9 mouse cellular contexts compared by ENCODE assay signal in genomic region chr5:43582876-43583275, GRCm38 (mm10).
DNase-seq lines count a peak whose midpoint lies in the region; ATAC-seq and TF ChIP-seq lines count a peak whose summit lies in the region.
"Had no signal": no experiment of that assay in that cellular context is flagged by ENCODE, and none has a peak within 500 bp of the region (broad histone marks: within the 10 kb centered on the region; RNA-seq: fewer than 3 reads in every experiment).

No protein-coding gene starts in this region.

- no peak overlapping the region for H3K4me2 ChIP-seq in kidney, embryonic 14.5 days (replicated peaks; ENCODE audit: low read depth, low read length)
- no peak overlapping the region for H3K4me2 ChIP-seq in hindbrain, postnatal 0 days (ENCODE audit: low read depth, low read length)
- no peak overlapping the region for H3K4me2 ChIP-seq in midbrain, postnatal 0 days (ENCODE audit: low read depth, low read length, poor library complexity, severe bottlenecking)
- H3K4me2 ChIP-seq: limb, embryonic 12.5 days had no signal

- peak; percentile 7 to 34 for DNase-seq in adrenal gland, postnatal 36 days
- no peak for DNase-seq in adrenal gland, postnatal 25 days
- peak; percentile 36 for DNase-seq in kidney, postnatal 10 days
- peak; percentile 4 for DNase-seq in MEL (ENCODE audit: low read depth, low spot score)
- peak; percentile 46 for DNase-seq in hindbrain, postnatal 0 days (ENCODE audit: low spot score)
- peak; percentile 49 for DNase-seq in midbrain, postnatal 0 days (ENCODE audit: low spot score)
- no peak for DNase-seq in spleen, adult 18-20 months

- TF ChIP-seq RAD21 in MEL (IDR thresholded peaks at IDR 0.05; ENCODE audit: low read depth, low read length): no peak; the same call in 1 of the 2 replicates

- H3K4me1 ChIP-seq in kidney, embryonic 14.5 days (ENCODE audit: control insufficient read depth, insufficient read depth, low read length): no peaks in the 10 kb centered on the region
- no peaks in the 10 kb centered on the region for H3K4me1 ChIP-seq in MEL (ENCODE audit: control insufficient read depth in 1 of 2, insufficient read depth in 2 of 2, low read length in 2 of 2)
- H3K4me1 ChIP-seq in hindbrain, postnatal 0 days (ENCODE audit: insufficient read depth, low read length): no peaks in the 10 kb centered on the region
- H3K4me1 ChIP-seq in midbrain, postnatal 0 days (ENCODE audit: insufficient read depth, low read length): peaks cover 6% of the 10 kb centered on the region; the same call in 1 of the 2 replicates

- no peak overlapping the region for H3K27ac ChIP-seq in kidney, embryonic 14.5 days (ENCODE audit: low read depth, low read length)
- H3K27ac ChIP-seq in MEL (ENCODE audit: control insufficient read depth, low read depth, low read length): no peak overlapping the region
- no peak overlapping the region for H3K27ac ChIP-seq in hindbrain, postnatal 0 days
- no peak overlapping the region for H3K27ac ChIP-seq in midbrain, postnatal 0 days (ENCODE audit: low read depth, low read length)
- H3K27ac ChIP-seq: limb, embryonic 12.5 days had no signal

- WGBS in kidney, embryonic 14.5 days: 48% methylated on average over 2 of the region's 2 CpGs
- 42% methylated on average over 2 of the region's 2 CpGs for WGBS in hindbrain, postnatal 0 days
- WGBS in midbrain, postnatal 0 days: 36% methylated on average over 2 of the region's 2 CpGs

- no peak for TF ChIP-seq POLR2A in MEL (IDR thresholded peaks at IDR 0.05; ENCODE audit: control insufficient read depth in 1 of 2, insufficient read depth in 1 of 2, low read depth in 1 of 2, low read length in 2 of 2, poor library complexity in 1 of 2)

- no peaks in the 10 kb centered on the region for H3K36me3 ChIP-seq in kidney, embryonic 14.5 days (ENCODE audit: control insufficient read depth, insufficient read depth, low read length)
- no peaks in the 10 kb centered on the region for H3K36me3 ChIP-seq in MEL (ENCODE audit: control insufficient read depth in 1 of 2, insufficient read depth in 2 of 2, low read length in 2 of 2)
- H3K36me3 ChIP-seq in hindbrain, postnatal 0 days (ENCODE audit: insufficient read depth, low read length): no peaks in the 10 kb centered on the region
- H3K36me3 ChIP-seq in midbrain, postnatal 0 days (ENCODE audit: insufficient read depth, low read length): no peaks in the 10 kb centered on the region
- H3K36me3 ChIP-seq: limb, embryonic 12.5 days had no signal

- H3K4me3 ChIP-seq in kidney, embryonic 14.5 days (ENCODE audit: low read length): no peak overlapping the region
- no peak overlapping the region for H3K4me3 ChIP-seq in MEL (ENCODE audit: control insufficient read depth in 1 of 2, insufficient read depth in 1 of 2, low read depth in 2 of 2, low read length in 2 of 2)
- no peak overlapping the region for H3K4me3 ChIP-seq in hindbrain, postnatal 0 days (ENCODE audit: low read length)
- no peak overlapping the region for H3K4me3 ChIP-seq in midbrain, postnatal 0 days (ENCODE audit: low read depth, low read length)
- H3K4me3 ChIP-seq: limb, embryonic 12.5 days had no signal

- no peaks in the 10 kb centered on the region for H3K79me2 ChIP-seq in MEL (ENCODE audit: control insufficient read depth, insufficient read depth, low read length, poor library complexity)

- ATAC-seq in kidney, embryonic 14.5 days (ENCODE audit: low FRiP score, low TSS enrichment): no peak
- ATAC-seq in hindbrain, postnatal 0 days: peak; percentile 63
- peak; percentile 77; the same call in 1 of the 2 replicates for ATAC-seq in midbrain, postnatal 0 days (ENCODE audit: low FRiP score)

- H3K9ac ChIP-seq in kidney, embryonic 14.5 days (ENCODE audit: low read depth, low read length): no peak overlapping the region
- no peak overlapping the region for H3K9ac ChIP-seq in MEL (ENCODE audit: control insufficient read depth, low read depth, low read length, poor library complexity, severe bottlenecking)
- no peak overlapping the region for H3K9ac ChIP-seq in hindbrain, postnatal 0 days (replicated peaks; ENCODE audit: low read length)
- H3K9ac ChIP-seq in midbrain, postnatal 0 days (replicated peaks; ENCODE audit: low read length, poor library complexity, severe bottlenecking): no peak overlapping the region
- H3K9ac ChIP-seq: limb, embryonic 12.5 days had no signal

- peak in 2 of 3 experiments; percentile 17 to 29; a peak in 3 of 6 replicates for TF ChIP-seq CTCF in MEL (IDR thresholded peaks at IDR 0.05 in 2 of 3, conservative IDR thresholded peaks at IDR 0.05 in 1 of 3; ENCODE audit: control insufficient read depth in 1 of 3, insufficient read depth in 1 of 3, low read depth in 2 of 3, low read length in 3 of 3, poor library complexity in 1 of 3, severe bottlenecking in 1 of 3)
- peak; percentile 77 for TF ChIP-seq CTCF in hindbrain, postnatal 0 days (IDR thresholded peaks at IDR 0.05; ENCODE audit: low read depth)
- TF ChIP-seq CTCF in midbrain, postnatal 0 days (IDR thresholded peaks at IDR 0.05): peak; percentile 75

- H3K9me3 ChIP-seq in kidney, embryonic 14.5 days (ENCODE audit: control insufficient read depth, low read length): no peaks in the 10 kb centered on the region
- H3K9me3 ChIP-seq in MEL (replicated peaks; ENCODE audit: insufficient read depth, low read length): no peaks in the 10 kb centered on the region
- H3K9me3 ChIP-seq in hindbrain, postnatal 0 days (ENCODE audit: low read length): no peaks in the 10 kb centered on the region
- no peaks in the 10 kb centered on the region for H3K9me3 ChIP-seq in midbrain, postnatal 0 days (ENCODE audit: low read length)
- H3K9me3 ChIP-seq: limb, embryonic 12.5 days had no signal

- H3K27me3 ChIP-seq in kidney, embryonic 14.5 days (ENCODE audit: control insufficient read depth, insufficient read depth, low read length): no peaks in the 10 kb centered on the region
- 0 out of 4 replicates have a peak, but pooled peaks cover 0 to 2% of the 10 kb centered on the region in 2 experiments for H3K27me3 ChIP-seq in MEL (ENCODE audit: control insufficient read depth in 1 of 2, insufficient read depth in 2 of 2, low read length in 2 of 2)
- H3K27me3 ChIP-seq in hindbrain, postnatal 0 days (ENCODE audit: insufficient read depth, low read length): no peaks in the 10 kb centered on the region
- no peaks in the 10 kb centered on the region for H3K27me3 ChIP-seq in midbrain, postnatal 0 days (ENCODE audit: insufficient read depth, low read length)
- H3K27me3 ChIP-seq: limb, embryonic 12.5 days had no signal

- no peak for TF ChIP-seq EP300 in MEL (IDR thresholded peaks at IDR 0.05; ENCODE audit: low read depth in 1 of 2, low read length in 2 of 2)

TF ChIP-seq in MEL, 35 proteins besides CTCF, POLR2A, EP300 and RAD21:
- no peak for TF ChIP-seq BHLHE40 (IDR thresholded peaks at IDR 0.05; ENCODE audit: borderline replicate concordance, low read depth, low read length)
- TF ChIP-seq MAX (IDR thresholded peaks at IDR 0.05; ENCODE audit: low read length): no peak
- no peak for TF ChIP-seq E2F4 (IDR thresholded peaks at IDR 0.05; ENCODE audit: borderline replicate concordance, low read depth, low read length)
- no peak for TF ChIP-seq HCFC1 (IDR thresholded peaks at IDR 0.05; ENCODE audit: low read depth, low read length)
- no peak for TF ChIP-seq ZMIZ1 (IDR thresholded peaks at IDR 0.05; ENCODE audit: low read depth, low read length)
- no peak for TF ChIP-seq TAL1 (IDR thresholded peaks at IDR 0.05; ENCODE audit: low read length)
TF ChIP-seq in MEL: peak in this region for 0.

Comparison
In these comparisons a context has a peak if more than half of its experiments do, and no peak if none do; other contexts are left out.
1. DNase-seq: peak in adrenal gland, postnatal 36 days (2 of 2), kidney, postnatal 10 days (single experiment), MEL (single experiment), hindbrain, postnatal 0 days (single experiment) and midbrain, postnatal 0 days (single experiment); none in adrenal gland, postnatal 25 days (single experiment) and spleen, adult 18-20 months (0 of 2).
2. CTCF ChIP-seq: peak in every context shown above with its lines; median percentile 77 in hindbrain, postnatal 0 days; 75 in midbrain, postnatal 0 days; 23 in MEL.